Mouse (Mus musculus): Measurements from ENCODE around the gene Trp53rka.
"Not testable (repeated sequence)": the region's sequence is repeated elsewhere in the genome, so short reads cannot be mapped to it uniquely, and the experiment has no call there.

The Trp53rka gene

GRCm38 (mm10) chr2:165492648-165493553 lies at the start of gene Trp53rka:
Gene Trp53rka, minus strand, starts transcription at chr2:165493324.
- DNase-seq (ENCODE audit: low spot score in 2 of 2): peak; percentile 71 to 78

- DNase-seq (ENCODE audit: low spot score in 2 of 2): no peak
Observed at GRCm38 (mm10) chr2:165540975-165541374, 47.9 kb upstream of the Trp53rka start.

GRCm38 (mm10) chr2:165533789-165534188 lies 40.7 kb upstream of the Trp53rka start:
- no peak for DNase-seq (ENCODE audit: low spot score in 2 of 2)

GRCm38 (mm10) chr2:165529106-165529505 lies 36.0 kb upstream of the Trp53rka start:
- DNase-seq (ENCODE audit: low spot score in 2 of 2): peak; percentile 67 to 74

GRCm38 (mm10) chr2:165525609-165526008 lies 32.5 kb upstream of the Trp53rka start:
- no peak for DNase-seq (ENCODE audit: low spot score in 2 of 2)

GRCm38 (mm10) chr2:165515178-165515728 lies 22.1 kb upstream of the Trp53rka start:
- DNase-seq (ENCODE audit: low spot score in 2 of 2): no peak

- DNase-seq (ENCODE audit: low spot score in 2 of 2): peak in 1 of 2 experiments; percentile 51
Observed at GRCm38 (mm10) chr2:165512870-165513600, 19.9 kb upstream of the Trp53rka start.

- no peak for DNase-seq (ENCODE audit: low spot score in 2 of 2)
Observed at GRCm38 (mm10) chr2:165512426-165512825, 19.3 kb upstream of the Trp53rka start.

GRCm38 (mm10) chr2:165511530-165511929 lies 18.4 kb upstream of the Trp53rka start:
- not testable (repeated sequence) for DNase-seq (ENCODE audit: low spot score in 2 of 2)

GRCm38 (mm10) chr2:165510914-165511458 lies 17.9 kb upstream of the Trp53rka start:
- not testable (repeated sequence) for DNase-seq (ENCODE audit: low spot score in 2 of 2)

GRCm38 (mm10) chr2:165510466-165510865 lies 17.3 kb upstream of the Trp53rka start:
- DNase-seq (ENCODE audit: low spot score in 2 of 2): no peak

GRCm38 (mm10) chr2:165509686-165510085 lies 16.6 kb upstream of the Trp53rka start:
- no peak for DNase-seq (ENCODE audit: low spot score in 2 of 2)

- peak; percentile 36 to 51 for DNase-seq (ENCODE audit: low spot score in 2 of 2)
Observed at GRCm38 (mm10) chr2:165503259-165504203, 10.4 kb upstream of the Trp53rka start, which contains the start of gene Slc2a10. Gene Slc2a10, plus strand, starts transcription at chr2:165503787.

GRCm38 (mm10) chr2:165498816-165499215 lies 5.7 kb upstream of the Trp53rka start:
- DNase-seq (ENCODE audit: low spot score in 2 of 2): no peak

GRCm38 (mm10) chr2:165497706-165498275 lies 4.7 kb upstream of the Trp53rka start:
- DNase-seq (ENCODE audit: low spot score in 2 of 2): no peak

GRCm38 (mm10) chr2:165496251-165496650 lies 3.1 kb upstream of the Trp53rka start:
- DNase-seq (ENCODE audit: low spot score in 2 of 2): peak in 1 of 2 experiments; percentile 47

- no peak for DNase-seq (ENCODE audit: low spot score in 2 of 2)
Observed at GRCm38 (mm10) chr2:165494495-165494894, 1.4 kb upstream of the Trp53rka start.

- peak in 1 of 2 experiments; percentile 27 for DNase-seq (ENCODE audit: low spot score in 2 of 2)
Observed at GRCm38 (mm10) chr2:165493587-165494210, 575 bp upstream of the Trp53rka start.

- DNase-seq (ENCODE audit: low spot score in 2 of 2): peak; percentile 47 to 69
Observed at GRCm38 (mm10) chr2:165486881-165487535, 6.1 kb downstream of the Trp53rka start.
